Mouse (Mus musculus) layer of hippocampus, adult 18-20 months (tissue): ENCODE results near the gene Tesk2. TPM values are rescaled to one million over a fixed set of nuclear protein-coding genes. Genes with fewer than 3 reads are reported as not detected.

ENCODE experiments used
- DNase-seq, 2 experiments: peaks; one replicate each; pipeline ENCODE4 v3.0.0; 2022; ENCODE audit warnings: low spot score in 2 of 2
- total RNA-seq, 2 experiments: library from RNA; stranded (reverse); gene quantifications; 2 replicates each; pipeline ENCODE4 v1.2.3; 2021

The Tesk2 gene
- total RNA-seq, 2 experiments from 2014 or later = 3.7 TPM

DNA sequence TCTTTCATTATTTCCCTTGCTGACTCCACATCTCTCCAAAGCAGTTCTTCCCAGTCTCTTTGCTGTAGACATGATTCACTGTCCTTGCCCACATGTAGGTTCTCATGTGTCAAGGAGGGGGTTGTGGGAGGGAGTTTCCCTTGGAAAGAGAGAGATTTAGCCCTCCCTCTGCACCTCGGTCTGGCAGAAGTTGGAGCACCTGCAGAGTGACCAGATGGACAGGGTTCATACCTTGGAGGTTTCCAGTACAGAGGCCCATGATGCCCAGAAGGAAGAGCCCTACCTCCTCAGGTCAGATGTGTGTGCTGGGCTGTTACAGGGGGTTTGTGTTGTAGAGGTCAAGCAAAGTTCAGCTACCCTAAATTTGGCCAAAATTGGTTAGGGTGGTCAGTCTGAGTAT is 8.2 kb upstream of the Tesk2 start:
- DNase-seq = no peak

DNA sequence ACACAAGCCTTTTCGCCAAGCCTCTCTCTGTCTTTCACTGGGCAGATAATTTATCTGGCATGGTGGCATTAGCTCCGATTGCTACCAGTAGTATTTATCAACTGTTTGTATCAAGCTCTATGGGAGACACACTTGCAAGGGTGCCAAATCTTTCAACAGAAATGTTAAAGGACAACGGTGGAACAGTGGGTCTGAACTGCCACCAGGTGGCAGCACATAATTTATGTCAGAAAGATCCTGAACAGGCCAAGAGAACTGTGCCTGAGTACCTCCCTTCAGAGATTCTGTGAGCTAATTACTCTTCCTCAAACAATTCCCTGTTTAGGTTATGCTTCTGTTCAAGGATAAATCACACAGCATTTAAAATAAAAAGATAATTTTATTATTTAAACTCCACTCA is 1.4 kb upstream of the Tesk2 start:
- peak; percentile 55 to 86 for DNase-seq

DNA sequence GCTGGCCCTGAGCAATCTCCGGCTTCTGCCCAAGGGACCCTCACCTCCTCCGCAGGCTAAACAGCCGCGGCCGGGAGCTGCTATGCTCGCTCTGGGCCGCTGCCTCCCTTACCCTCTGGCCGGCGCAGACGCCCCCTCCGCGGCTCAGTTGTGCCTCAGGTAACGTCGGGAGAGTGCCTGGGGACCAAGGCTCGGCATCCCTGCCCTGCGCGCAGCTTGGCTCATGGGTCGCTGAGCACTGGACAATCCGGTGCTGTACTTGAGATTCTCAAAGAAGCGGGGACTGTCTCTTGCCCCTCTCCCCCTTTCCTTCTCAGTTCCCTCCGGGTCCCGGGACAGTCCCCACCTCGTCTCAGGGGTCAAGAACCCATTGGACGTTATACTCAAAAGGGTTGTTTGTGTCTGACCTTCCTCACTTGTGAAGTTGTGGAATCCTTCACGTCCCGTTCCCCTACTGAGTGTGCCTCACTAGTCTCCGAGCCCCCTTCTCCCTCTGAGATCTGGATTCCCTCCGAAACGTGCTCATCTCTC is 415 bp downstream of the Tesk2 start:
- DNase-seq = no peak

DNA sequence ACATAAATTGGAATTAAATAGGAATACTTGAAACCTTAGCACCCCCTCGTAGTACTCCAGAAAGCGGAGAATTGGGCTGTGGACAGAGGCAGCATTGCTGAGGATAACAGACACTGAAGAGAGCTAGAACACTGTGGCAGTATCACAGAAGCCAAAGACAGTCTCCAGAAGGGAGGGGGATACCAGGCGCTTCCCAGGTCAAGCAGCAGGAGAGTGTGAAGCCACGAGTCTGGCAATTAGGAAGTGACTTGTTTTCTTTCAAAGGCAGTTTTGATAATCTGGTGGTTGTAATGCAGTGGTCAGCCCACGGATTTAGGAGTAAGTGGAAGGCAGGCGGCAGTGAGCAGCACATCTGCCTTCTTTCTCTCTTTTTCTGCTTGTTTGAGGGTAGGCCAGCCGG is 1.5 kb downstream of the Tesk2 start:
- DNase-seq = no peak

DNA sequence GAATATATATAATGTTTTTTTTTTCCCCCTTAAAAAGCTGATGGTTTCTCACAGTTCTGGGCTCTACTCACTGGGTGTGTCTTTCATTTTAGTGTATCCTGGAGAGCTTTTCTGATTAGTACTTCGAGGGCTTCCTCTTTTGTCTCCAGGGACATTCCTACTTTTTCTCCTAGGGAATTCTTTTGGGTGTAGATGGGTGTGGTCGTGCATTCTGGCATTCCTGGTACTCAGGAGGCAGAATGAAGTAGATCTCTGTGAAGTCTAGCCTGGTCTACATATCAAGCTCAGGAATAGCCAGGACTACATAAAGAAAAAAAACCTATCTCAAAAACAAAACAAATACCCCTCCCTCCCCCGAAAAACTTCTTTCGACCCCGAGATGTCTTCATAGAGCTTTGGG is 4.7 kb downstream of the Tesk2 start:
- DNase-seq = no peak

DNA sequence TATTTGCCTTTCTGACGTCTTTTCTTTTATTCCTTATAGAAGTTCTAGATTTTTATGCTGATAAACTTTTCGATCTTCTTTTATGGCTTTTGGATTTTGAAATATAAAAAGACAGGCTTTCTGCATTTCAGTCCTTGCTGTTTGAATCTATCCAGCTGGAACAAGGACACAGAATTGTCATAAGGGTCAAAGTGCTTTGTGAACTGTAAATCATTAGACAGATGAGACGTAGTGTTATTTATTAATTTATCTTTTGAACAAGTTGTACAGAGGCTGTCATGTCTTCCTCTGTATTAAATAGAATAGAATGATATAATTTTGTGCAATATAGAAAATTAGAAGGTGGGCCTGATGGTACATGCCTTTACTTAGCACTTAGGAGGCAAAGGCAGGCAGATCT is 6.7 kb downstream of the Tesk2 start:
- no peak for DNase-seq

DNA sequence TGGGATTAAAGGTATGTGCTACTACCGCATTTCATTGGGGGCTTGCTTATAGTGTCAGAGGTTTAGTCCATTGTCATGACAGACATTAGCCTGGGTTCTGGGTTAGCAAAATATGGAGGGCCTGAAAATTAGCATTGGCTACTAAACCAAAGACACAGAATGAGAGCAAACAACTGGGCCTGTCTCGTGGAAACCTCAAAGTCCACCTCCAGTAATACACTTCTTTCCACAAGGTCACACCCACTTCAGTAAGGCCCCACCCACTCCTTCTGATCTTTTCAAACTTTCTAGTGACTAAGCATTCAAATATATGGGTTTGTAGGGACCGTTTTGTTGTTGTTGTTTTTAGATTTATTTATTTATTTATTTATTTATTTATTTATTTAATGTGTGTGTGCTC is 8.8 kb downstream of the Tesk2 start:
- DNase-seq = no peak

DNA sequence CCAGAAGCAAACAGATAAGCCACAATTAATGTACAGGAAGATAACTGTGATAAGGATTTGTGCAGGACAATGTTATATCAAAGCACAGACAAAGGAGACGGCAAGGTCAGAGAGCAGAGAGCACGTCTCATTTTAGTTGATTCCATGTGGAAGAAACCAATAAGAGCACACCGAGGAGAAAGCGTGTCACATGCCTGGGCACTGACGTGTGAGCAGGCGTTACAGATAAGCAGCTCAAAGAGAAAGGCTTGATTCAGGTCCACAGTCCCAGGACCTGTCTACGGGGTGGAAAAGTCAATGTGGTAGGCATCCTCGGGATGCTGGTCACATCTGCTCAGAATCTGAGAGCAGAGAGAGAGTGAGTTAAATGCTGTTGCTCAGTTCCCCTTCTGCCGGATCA is 10.3 kb downstream of the Tesk2 start:
- DNase-seq = no peak

DNA sequence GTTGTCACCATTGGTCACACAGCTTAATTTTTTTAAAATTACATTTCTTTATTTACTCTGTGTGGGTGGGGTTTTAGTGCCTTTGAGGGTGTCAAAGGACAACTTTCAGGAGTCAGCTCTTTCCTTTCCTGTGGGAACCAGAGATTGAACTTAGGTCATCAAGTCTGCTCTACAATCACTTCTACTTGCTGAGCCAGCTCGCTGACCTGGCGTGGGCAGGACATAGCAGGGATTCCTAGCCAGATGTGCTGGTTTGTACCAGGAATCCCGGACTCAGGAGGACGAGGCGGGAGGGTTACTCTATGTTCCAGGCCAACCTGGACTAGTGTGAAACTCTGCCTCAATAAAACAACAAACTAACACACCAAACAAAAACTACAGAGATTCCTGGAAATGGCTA is 11.6 kb downstream of the Tesk2 start:
- DNase-seq = no peak

DNA sequence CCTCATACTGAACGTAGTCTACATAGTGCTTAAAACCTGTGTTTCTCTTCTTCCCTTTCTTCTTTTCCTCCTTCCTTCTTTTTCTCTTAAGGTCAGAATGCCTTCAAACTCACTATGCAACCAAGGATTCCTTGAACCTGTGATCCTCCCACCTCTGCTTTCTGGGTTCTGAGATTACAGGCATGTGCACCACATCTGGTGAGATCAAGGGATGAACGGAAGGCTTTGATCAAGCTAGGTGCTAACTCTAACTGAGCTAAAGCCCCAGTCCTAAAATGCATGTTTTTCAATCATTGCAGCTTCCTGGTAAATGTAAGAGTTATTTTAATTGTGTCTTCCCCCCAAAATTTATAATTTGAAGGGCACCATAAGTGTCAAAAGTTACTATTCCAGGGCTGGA is 14.2 kb downstream of the Tesk2 start:
- no peak for DNase-seq

DNA sequence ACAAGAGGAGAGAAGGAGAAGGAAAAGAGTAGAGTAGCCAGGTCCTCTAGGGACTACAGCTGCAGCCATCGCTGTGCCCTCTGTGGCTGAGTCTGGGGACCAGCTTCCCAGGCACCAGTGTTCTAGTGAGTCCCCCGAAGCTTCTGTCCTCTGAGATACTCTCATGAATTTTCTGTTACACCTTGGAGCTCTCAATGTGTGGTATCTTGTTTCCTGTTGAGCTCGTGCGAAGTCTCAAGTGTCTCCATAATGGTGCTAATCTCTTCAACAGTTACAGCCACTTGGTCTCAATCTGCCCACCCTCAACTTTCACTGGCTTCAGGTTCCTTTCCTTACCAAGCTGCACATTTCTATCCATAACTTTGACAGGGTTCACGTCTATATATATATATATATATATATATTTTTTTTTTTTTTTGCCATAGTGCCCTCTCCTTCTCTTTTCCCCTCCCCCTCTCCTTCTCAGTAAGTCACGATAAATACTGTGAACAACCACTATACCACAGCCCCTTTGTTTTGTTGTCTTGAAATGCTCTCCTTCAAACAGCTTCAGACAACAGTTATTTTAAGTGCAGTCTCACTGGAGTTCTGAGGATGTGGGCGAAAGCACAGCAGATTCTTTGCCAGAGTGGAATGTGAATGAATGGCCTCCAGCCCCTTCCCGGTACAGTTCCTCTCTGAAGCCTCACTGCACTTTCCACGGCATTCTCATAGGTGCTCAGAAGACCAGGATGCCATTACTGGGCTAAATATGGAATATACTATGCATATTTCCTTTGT is 18.4 kb downstream of the Tesk2 start:
- DNase-seq = no peak

DNA sequence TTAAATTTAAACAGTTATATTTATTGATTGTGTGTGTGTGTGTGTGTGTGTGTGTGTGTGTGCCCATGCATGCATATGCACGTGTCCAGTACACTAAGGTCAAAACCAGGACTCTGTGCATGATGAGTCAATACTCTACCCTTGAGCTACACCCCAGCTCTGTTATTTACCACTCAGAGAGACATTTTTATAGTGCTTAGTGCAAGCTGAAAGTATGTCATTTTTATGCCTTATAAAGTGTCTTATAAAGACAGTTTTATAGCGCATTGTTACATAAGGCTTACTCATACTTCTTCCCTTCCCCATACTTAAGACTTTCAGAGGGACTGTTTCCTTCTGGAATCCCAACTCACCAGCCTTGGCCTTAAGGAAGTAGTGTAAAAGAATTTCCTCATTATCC is 29.0 kb downstream of the Tesk2 start:
- DNase-seq = no peak

DNA sequence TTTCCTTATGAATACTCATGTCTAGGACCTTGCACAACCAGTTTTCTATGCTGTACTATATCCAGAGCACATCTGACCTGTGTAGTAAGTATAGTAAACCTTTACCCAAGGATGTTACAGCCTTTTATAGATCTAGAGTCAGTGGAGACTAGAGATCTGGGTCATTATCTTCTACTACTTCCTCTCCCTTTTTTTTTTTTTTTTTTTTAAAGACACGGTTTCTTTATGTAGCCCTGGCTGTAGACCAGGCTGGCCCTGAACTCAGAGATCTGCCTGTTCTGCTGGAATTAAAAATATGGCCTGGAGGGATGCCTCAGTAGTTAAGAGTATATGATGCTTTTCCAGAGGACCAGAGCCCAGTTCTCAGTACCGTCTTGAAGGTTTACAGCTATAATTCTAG is 41.2 kb downstream of the Tesk2 start:
- no peak for DNase-seq

DNA sequence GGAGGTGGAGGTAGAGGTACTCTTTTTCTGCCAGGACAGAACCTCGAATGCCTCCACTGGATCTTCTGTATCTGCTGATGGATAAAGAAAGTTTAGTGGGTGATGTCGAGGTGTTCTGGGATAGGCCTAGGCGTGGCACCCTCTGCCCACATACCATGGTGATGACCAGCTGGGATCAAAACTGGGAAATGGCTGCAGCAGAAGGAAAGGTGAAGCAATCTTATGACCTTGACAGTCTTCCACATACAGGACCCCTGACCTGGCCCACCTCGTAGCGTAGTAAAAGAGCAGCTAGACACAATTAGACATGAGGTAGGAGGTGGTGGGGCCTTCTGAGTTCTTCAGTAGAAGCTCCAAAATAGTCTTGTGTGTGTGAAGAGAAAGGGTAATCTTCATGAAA is 43.3 kb downstream of the Tesk2 start:
- DNase-seq = no peak

DNA sequence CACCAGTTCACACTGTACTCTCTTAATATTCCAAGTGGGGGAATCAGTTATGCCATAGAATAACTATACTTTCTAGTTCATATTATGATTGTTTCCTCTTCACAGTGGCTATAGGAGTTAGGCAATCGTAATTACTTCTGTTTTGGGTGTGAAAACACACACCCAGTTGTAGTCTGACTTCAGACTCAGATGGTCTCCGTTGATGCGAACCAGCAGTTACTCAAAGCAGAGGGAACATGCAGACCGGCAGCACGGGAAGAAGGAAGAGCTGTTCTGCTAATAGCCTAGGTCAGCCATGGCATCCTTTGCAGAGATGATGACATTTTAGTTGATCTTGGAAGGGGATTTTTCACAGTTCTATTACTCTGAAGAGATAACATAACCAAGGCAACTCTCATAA is 47.8 kb downstream of the Tesk2 start:
- no peak for DNase-seq

DNA sequence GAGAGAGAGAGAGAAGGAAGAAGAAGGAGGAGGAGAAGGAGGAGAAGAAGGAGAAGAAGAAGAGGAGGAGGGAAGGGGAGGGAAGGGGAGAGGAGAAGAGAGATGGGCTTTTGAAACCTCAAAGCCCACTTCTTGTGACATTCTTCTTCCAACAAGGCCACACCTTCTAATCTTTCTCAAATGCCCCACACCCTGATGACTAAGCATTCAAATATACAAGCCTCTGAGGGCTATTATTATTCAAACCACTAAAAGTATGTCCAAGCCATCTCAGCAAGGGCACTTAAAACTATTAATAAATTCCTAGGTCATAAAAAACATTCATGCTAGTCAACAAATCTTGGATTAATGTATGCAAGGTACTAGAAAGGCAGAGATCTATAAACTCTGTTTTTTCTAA is 48.3 kb downstream of the Tesk2 start:
- no peak for DNase-seq

DNA sequence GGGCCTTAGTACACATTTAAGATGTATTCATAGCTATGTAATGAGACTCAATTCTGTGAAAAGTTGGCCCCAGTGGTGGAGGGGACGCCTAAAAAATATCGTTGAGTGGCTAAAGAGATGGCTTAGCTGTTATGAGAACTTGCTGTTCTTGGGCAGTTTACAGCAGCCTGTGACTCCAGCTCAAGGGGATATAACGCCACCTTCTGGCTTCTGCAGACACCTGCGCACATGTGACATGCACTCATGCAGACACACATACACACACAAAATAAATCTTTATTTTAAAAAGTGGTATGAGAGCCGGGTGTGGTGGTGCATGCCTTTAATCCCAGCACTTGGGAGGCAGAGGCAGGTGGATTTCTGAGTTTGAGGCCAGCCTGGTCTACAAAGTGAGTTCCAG is 55.6 kb downstream of the Tesk2 start:
- no peak for DNase-seq

DNA sequence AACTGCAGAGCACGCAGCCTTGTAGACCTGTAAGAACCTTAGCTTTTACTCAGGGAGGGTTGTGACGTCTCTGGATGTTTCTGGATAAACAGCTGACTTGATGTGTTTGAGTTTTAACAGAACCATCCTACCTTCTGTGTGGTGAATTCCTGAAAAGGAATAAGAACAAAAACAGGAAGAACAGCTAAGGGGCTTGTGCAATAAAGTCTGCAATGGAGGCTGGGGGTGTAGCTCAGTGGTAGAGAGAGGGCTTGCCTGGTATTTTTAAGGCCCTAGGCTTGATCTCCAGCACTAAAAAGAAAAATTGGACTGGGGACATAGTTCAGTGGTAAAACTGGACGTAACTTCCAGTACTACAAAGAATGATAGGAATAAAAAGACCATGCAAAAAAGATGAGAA is 56.3 kb downstream of the Tesk2 start:
- no peak for DNase-seq

DNA sequence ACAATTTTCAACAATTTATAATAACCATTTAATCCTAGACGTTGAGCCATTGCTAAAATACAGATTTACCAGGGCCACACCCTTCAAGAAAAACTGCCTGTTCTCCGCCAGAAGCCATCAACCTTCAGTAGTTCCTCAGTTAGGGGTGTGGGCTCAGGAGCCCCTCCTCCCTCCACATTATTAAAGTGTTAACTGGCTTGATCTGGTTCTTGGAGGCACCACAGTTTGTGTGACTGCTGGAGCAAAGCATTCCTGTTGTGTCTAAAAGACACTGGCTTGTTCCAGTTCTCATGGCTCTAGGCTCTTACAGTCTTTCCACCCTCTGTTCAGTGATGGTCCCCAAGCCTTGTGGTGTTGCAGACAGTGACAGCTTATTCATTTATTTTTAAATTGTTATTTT is 59.8 kb downstream of the Tesk2 start:
- DNase-seq = no peak

DNA sequence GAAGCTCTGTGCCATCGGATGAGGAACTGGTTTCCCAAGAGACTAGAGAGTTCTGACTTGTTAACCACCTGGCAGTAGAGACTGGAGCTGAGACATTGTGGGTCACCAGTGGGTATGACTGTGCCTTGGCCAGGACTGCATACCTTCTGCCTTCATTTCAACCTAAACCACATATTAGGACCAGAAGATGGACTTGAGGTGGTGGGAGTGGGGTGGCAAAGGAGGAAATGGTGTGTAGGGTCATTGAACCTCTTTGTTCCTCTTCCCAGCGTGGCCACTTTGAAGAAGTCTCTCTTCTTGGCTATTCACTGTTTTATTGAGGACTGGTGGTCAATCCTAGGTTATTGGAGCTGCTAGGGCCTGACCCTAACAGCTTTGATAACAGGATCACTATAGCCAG is 60.6 kb downstream of the Tesk2 start:
- no peak for DNase-seq

DNA sequence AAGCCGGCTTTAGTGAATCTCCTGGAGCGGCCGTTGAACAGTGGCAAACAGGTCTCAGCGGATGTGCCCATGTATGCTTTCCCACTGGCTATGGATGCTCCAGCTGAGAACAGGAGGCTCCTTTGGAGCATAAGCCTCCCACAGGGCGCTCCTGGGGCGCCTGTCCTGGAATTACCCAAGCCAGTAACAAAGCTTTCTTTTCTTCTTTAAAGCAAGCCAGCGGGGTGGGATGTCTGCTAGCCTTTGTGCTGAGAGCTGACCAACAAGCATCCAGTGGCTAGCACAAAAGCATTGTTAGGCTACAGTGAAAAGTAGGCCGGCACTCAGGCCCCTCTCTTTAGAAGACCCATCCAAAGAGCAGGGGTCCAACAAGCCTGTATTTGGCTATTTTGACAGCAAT is 61.4 kb downstream of the Tesk2 start:
- peak in 1 of 2 experiments; percentile 22 for DNase-seq

DNA sequence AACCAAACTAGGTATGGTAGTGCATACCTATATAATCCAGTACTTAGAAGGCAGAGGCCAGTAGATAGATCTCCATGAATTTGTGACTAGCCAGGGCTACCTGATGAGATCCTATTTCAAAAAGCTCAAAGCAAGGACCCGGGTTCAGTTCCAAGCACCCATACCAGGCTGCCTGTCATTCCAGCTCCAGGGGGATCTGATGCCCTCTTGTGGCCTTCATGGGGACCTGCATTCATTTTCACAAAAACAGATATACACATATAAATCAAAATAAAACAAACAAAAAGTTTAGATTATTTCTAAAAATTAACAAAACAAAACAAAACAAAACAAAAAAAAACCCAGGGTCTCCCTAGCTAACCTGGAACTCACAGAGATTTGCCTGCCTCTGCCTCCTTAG is 65.8 kb downstream of the Tesk2 start:
- DNase-seq = no peak

DNA sequence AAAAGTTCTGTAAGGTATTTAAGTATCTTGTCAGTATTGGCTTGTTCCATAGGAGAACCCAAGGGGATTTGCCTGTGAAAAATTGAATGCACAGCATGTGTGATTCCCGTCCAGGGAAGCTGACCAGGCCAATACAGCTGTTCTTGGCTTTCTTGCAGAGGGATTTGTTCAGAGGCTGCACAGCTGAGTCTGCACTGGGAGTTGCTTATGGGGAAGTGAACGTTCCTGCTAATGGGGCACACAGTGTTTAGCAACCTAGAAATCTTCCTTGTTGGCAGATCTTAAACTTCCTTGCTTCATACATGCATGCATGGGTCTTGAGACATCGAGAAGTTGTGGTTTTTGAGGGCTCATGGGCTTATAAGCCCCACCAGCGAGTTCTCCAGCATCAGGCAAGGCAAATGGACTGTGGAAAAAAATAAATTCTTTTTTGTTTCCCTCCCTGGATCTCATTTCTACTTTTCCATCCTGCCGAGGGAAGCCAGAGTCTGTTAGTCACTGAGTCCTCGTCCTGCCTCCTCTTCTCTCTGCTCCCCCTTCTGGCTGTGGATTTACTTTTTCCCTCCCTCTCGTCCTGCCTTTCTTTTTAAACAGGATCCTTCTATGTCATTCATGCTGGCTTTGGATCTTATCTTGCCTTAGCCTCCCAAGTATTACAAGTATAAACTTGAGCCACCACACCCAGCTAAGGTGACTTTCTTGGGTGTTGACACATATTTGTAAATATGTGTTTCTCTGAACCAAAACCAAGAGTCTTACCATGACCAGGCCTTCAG is 67.4 kb downstream of the Tesk2 start:
- peak in 1 of 2 experiments; percentile 34 for DNase-seq
